Mouse (Mus musculus) ES-E14 (cell line): ENCODE measurements around the gene Rpn1.

Source experiments
- CHD2 ChIP-seq: IDR thresholded peaks from 2 replicates; pipeline ENCODE4 v1.6.1; 2014; ENCODE audit warnings: mild to moderate bottlenecking, low read depth, low read length, inconsistent platforms
- MAFK ChIP-seq: IDR thresholded peaks from 2 replicates; pipeline ENCODE4 v1.6.1; 2014; ENCODE audit warnings: mild to moderate bottlenecking, low read depth, low read length, inconsistent platforms; ENCODE audit not compliant: insufficient read depth
- ZNF384 ChIP-seq: IDR thresholded peaks from 2 replicates; pipeline ENCODE4 v1.6.1; 2012; ENCODE audit warnings: low read depth, low read length, inconsistent platforms

GRCm38 (mm10) chr6:88044234-88044576, 40.1 kb upstream of the Rpn1 start:
- TF ChIP-seq ZNF384 (no peak), CHD2 (no peak), MAFK (no peak)
